Mouse (Mus musculus): ENCODE measurements around the gene Mrpl21.

- no peak for TF ChIP-seq EP300 (IDR thresholded peaks at IDR 0.05; ENCODE audit: low read depth in 1 of 2, low read length in 2 of 2)
- no peak for TF ChIP-seq ELF1 (IDR thresholded peaks at IDR 0.05; ENCODE audit: low read depth, low read length)
- TF ChIP-seq TBP (IDR thresholded peaks at IDR 0.05; ENCODE audit: low read depth, low read length): no peak
- no peak for TF ChIP-seq MAX (IDR thresholded peaks at IDR 0.05; ENCODE audit: low read length)
- TF ChIP-seq CTCF (IDR thresholded peaks at IDR 0.05 in 2 of 3, conservative IDR thresholded peaks at IDR 0.05 in 1 of 3; ENCODE audit: control insufficient read depth in 1 of 3, insufficient read depth in 1 of 3, low read depth in 2 of 3, low read length in 3 of 3, poor library complexity in 1 of 3, severe bottlenecking in 1 of 3): no peak
- TF ChIP-seq POLR2A (IDR thresholded peaks at IDR 0.05; ENCODE audit: control insufficient read depth in 1 of 2, insufficient read depth in 1 of 2, low read depth in 1 of 2, low read length in 2 of 2, poor library complexity in 1 of 2): no peak
- no peak for TF ChIP-seq CHD2 (IDR thresholded peaks at IDR 0.05; ENCODE audit: low read length)
- no peak for TF ChIP-seq MAFK (IDR thresholded peaks at IDR 0.05; ENCODE audit: borderline replicate concordance, low read depth, low read length)
These were observed 11.3 kb upstream of the Mrpl21 start for GRCm38 (mm10) chr19:3271366-3271765.
